Mouse (Mus musculus) kidney, postnatal 36 days (tissue): ENCODE measurements around the gene Olfr314.
"Not testable (repeated sequence)": the region's sequence is repeated elsewhere in the genome, so short reads cannot be mapped to it uniquely, and the experiment has no call there.

Experiments
- DNase-seq, 2 experiments: peaks; one replicate each; pipeline ENCODE4 v3.0.0; 2021 to 2022; ENCODE audit warnings: mixed read lengths in 2 of 2

Olfr314 gene

DNA sequence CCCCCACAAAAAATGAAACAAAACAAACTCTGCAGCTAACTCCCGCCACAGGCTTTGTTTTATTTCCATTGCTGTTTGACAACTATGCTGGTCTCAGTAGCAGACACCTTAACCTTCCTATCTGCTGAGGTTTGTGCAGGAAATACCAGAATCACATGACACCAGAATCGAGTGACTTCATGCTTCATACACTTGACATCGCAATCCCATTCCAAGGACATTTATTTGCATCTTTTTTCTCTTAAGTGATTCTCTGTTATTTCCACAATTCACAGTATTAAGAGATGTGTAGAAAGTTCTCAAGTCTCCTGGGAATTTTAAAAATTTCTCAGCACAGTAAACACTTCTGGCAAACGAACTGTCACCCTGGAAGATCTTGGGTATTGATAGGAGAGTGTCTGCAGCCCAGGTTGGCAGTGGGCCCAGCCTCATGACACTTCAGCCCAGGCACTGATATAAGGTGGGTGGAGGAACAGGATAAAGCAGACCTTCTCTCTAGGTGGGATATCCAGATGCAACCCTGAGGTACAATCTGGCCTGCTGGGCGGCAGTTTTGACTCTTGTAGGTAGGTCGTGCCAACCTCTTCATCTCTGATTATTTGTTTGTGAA lies at the start of gene Olfr314:
Gene Olfr314 (plus strand): TSS at position 473 of the 610 bp plus-strand sequence.
- no peak for DNase-seq

DNA sequence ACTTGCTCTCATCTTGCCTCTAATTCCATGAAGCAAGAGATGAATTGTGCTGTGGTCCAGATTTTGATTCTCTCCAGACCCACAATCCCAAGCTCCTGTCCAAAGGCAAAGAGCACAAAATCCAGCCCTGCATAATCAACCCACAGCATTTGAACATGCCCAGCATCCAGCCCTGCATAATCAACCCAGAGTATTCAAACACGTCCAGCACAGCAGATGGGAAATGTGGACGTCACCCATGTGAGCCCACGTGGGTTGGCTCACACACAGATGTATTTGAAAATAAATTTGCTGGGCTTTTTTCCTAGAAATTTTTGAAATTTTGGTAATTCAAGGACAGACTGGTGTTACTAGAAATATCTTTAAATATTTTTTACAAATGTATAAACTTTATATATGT lies 49.4 kb upstream of the Olfr314 start:
- no peak for DNase-seq

- DNase-seq: no peak
Measured at GRCm38 (mm10) chr11:58738792-58739262, 43.9 kb upstream of the Olfr314 start, which contains the start of gene Olfr317. TSS of gene Olfr317 (minus strand) at chr11:58739212.

- DNase-seq: not testable (repeated sequence)
Measured at GRCm38 (mm10) chr11:58751096-58751495, 31.7 kb upstream of the Olfr314 start.

DNA sequence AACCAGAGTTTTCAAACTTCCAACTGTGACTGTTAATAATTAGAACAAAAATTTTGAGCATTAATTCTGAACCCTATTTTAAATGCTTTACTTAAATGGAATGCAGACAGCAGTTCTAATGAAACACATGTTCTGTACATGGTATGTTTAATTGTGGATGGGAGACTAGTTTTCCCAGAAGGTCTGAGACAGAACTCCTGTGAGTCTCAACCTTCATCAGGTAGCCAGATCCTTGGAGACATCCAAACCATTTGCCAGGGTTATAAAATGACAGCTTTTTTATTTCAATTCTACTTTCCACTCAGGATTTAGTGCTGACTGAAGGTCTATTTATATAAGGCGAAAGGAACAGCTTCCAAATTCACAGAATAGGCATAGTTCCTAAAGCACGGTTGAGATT lies 30.3 kb upstream of the Olfr314 start, which contains the start of gene Olfr316:
Gene Olfr316 (plus strand): TSS at position 301 of the 400 bp plus-strand sequence.
- no peak for DNase-seq

DNA sequence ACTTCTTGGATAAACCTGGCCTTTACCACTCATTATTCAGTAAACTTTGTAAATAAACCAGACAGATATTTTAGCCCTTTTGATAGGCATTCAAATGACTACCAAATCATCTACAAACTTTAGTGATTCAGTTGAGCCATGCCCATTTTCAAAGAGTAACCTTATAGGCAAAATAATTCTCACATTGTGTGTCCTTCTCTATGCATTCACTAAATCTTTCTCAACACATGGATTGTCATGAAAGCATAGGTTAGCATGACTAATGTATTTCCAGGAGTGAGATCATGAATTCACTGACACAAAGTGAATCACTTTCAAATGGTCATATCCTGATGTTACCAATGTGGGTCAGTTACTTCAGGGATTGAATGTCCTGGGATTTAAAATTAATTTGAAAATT lies 9.9 kb upstream of the Olfr314 start, which contains the start of gene Olfr315:
Gene Olfr315 (plus strand): TSS at position 301 of the 400 bp plus-strand sequence.
- DNase-seq: no peak

- no peak for DNase-seq
Measured at GRCm38 (mm10) chr11:58784182-58784581, 1.4 kb downstream of the Olfr314 start.

DNA sequence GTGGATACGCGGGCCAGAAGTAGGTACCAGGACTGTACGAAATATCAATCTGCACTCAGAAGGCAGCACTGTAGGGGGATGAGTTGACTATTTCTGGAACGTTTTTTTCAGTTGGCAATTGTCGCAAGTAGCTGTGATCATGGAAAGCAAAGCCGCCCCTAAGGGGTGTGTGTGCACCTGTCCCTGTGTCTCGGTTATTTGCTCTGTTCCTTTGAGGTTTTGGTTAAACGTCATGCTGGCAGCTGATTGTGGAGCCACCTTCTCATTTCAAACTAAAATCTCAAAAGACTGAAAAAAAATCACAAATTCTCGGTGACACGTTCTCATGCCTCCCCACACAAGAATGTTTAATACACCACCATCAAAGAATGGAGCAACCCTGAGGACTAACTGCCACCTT lies 4.9 kb downstream of the Olfr314 start:
- DNase-seq: no peak

DNA sequence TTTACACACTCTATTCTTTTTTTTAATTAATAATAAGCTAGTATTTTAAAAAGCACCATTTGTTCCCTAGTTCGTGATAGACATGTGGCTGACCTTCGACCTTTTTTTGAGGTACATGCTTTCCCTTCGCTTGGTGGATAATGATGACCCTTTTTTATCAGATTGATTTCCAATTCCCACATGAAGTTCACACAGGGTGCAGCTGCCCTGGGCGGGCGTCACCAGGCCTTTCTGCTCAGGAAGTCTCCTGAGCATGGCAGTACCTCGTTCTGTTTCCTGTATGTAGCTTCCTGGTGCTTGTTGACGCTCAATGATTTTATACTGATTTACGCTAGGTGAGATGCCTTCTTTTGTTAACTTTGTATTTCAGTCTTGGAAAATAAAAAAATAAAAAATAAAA lies 5.6 kb downstream of the Olfr314 start:
- DNase-seq: no peak

DNA sequence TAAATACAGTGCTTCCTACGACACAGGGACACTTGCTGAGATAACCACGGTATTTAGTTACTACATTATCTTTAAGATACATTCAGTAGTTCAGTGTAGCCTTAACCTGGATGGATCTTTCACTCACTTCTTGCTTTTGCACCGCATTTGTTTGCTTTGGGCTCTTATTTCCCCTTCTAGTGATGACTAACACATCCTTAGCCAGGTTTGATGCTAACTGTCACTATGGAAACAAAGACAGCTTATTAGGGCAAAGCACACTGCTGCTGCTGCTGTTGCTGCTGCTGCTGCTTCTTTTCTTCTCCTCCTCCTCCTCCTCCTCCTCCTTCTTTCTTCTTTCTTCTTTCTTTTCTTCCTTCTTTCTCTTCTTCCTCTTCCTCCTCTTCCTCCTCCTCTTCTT lies 6.8 kb downstream of the Olfr314 start:
- DNase-seq: no peak

- no peak for DNase-seq
Measured at GRCm38 (mm10) chr11:58790053-58790452, 7.3 kb downstream of the Olfr314 start.

- no peak for DNase-seq
Measured at GRCm38 (mm10) chr11:58790646-58791045, 7.9 kb downstream of the Olfr314 start.

- no peak for DNase-seq
Measured at GRCm38 (mm10) chr11:58795856-58796255, 13.1 kb downstream of the Olfr314 start.

DNA sequence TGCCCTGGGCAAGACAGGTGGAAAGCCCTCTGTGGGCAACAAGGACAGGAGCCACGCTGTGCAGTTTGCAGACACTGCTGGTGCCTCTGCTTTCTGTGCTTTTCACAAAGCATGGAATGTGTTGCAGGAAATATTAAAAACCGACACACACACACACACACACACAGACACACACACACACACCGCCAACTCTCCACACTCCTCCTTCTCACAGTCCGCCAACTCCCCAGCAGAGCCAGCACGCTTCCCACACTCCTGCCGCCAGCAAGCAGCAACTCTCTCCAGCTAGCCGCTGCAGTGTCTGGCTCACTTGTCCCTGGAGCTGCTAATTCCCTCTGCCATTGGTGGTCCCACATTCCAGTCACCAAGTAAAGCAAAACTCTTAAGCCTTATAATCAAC lies 14.1 kb downstream of the Olfr314 start:
- DNase-seq: no peak

- no peak for DNase-seq
Measured at GRCm38 (mm10) chr11:58799747-58800146, 17.0 kb downstream of the Olfr314 start.

DNA sequence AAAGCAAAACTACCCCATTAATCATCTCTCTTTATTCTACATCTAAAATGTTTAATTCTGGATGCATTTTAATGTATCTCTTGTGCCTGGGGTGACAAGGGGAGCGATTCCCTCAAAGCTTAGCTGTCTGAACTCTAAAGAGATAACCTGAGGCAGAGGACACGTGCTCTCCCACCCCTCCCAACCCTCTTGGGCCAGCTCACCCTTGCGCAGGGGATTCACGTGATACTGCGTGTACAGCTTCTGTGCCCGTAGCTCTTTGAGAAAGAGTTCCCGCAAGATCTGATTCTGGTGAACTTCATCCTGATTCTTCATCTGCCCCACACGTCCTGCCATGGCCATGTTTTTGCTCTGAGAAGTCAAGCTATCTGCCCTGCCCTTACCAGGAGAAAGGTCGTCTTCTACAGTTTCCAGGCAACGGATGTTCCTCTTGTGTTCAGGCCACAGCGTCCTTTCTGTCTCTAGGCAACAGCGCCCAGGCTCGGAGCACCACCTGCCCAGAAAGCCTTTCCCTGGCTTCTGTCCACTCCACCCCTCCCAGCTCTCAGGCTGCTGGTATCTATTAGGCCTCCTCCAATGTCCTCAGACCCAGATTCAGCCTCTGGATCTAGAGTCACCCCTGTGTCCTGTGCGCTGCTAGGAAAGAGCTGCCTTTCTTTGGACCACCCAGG lies 18.9 kb downstream of the Olfr314 start, which contains the start of gene Fam183b:
Gene Fam183b (minus strand): TSS at position 403 of the 671 bp plus-strand sequence.
- no peak for DNase-seq

DNA sequence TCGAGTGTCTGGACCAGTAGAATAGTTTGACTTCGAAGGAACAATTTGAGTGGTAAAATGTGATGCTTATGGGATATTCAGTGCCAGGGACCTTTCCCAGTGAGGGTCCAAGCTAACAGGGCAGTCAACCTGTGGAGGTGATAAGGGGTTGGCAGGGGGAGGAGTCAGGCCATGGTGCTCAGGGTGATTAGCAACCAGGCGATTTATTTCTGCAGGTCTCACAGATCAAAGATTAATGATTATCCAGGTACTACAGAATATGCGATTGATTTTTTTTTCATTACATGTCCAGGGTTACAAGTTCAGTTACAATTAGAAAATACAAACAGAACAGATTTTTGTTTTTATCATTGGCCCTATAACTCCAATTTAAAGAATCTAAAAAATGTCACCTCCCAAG lies 21.1 kb downstream of the Olfr314 start:
- no peak for DNase-seq

DNA sequence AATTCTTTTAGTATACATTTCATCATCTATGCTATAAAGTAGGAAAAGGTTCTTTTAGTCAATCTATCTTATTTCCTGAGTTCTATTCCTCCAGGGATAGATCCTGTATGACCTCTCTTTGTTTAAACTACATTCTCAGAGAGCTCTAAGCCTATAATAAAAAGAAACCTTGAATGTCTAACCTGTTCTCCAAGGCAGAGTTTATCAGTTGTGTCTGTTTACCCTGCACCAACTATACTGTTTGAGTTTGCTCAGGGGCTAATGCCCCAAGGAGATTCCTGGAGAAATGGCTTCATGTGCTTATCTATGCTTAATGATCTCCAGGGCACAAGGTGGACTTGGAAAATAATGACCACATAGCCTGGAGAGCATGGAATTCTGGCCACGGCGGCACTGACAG lies 21.6 kb downstream of the Olfr314 start:
- DNase-seq: no peak

GRCm38 (mm10) chr11:58812001-58812400 lies 29.2 kb downstream of the Olfr314 start:
- peak in 1 of 2 experiments; percentile 11 for DNase-seq

- not testable (repeated sequence) for DNase-seq
Measured at GRCm38 (mm10) chr11:58814700-58815099, 31.9 kb downstream of the Olfr314 start, which contains the start of gene Olfr313. TSS of gene Olfr313 (plus strand) at chr11:58815000.

DNA sequence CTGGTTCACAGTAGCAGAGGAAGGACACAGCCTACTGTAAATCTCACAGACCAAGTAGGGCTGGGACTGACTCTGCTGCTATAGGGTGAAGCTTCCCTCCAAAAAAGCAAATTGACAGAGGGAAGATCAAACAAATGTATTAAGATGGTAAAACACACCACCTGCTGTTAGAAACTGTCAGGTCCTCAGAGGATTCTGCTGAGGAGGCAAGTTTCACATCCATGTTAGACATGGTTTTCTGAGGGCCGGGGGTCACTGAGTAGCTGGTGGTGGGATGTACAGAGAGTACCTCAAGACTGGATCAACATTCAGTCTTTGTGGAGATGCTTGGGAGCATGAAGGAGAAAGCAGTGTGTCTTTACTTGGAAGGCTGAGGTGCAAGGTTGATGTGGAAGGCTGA lies 32.9 kb downstream of the Olfr314 start:
- no peak for DNase-seq

- DNase-seq: not testable (repeated sequence)
Measured at GRCm38 (mm10) chr11:58828937-58829336, 46.2 kb downstream of the Olfr314 start, which contains the start of gene Olfr312. TSS of gene Olfr312 (plus strand) at chr11:58829237.

DNA sequence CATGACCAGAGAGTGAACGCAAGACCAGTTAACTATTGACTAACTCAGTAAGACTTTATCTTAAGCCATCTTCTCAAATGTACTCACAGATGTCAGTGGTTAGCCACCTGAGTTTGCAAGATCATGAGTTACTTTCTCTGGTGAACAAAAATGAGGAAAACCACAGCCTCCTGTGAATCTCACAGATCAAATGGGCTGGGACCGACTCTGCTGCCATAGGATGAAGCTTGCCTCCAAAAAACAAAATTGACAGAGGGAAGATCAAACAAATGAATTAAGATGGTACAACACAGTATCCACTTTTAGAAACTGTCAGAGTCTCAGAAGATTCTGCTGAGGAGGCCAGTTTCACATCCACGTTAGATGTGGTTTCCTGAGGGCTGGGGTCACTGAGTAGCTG lies 47.0 kb downstream of the Olfr314 start:
- no peak for DNase-seq

DNA sequence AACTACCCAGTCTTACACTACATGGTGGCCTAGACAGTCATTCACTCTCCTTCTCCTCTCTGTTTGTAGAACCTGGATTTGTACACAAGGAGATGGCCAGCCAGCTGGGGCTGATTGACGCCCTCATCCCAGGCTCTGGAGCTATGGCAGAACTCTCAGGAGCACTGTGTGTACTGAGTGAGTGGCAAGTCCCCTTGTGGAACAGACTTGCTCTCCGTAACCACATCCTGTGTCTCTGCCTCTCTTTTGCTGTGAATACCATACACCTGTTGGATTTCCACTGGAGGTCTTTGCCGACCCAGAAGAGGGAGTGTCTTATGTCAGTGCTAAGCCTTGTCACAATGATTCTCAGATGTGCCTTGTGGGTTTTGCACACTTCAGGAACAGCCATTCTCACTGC lies 49.8 kb downstream of the Olfr314 start:
- DNase-seq: not testable (repeated sequence)
